Mouse (Mus musculus) hindbrain, embryonic 11.5 days (tissue): ENCODE measurements at regions not wholly inside any gene's neighbourhood (a gene's known extent, or its start where the extent isn't known, plus 50 kb on each side); places are given as distances from the start of the nearest gene placed in this dataset.

Source experiments
- ATAC-seq: fragments of 200-750 bp; cut with Nextera tagmentation; 2 replicates; pipeline ENCODE4 v1.8.0; 2017; ENCODE audit warnings: mild to moderate bottlenecking, moderate TSS enrichment, moderate library complexity; ENCODE audit not compliant: low FRiP score
- DNase-seq: peaks from one replicate; pipeline ENCODE4 v3.0.0-alpha.2; 2015; ENCODE audit warnings: low spot score
- H3K27ac ChIP-seq: fragments of 300-500 bp; sonication (generic); 2 replicates; pipeline ENCODE4 v1.5.1; 2014; ENCODE audit warnings: mild to moderate bottlenecking, low read depth, low read length
- H3K27me3 ChIP-seq: fragments of 300-500 bp; sonication (generic); 2 replicates; pipeline ENCODE4 v1.6.1; 2014; ENCODE audit warnings: mild to moderate bottlenecking, low read length, moderate library complexity, mixed read lengths; ENCODE audit not compliant: control insufficient read depth, insufficient read depth
- H3K36me3 ChIP-seq: fragments of 300-500 bp; sonication (generic); 2 replicates; pipeline ENCODE4 v1.6.1; 2014; ENCODE audit warnings: mild to moderate bottlenecking, low read length, moderate library complexity, mixed read lengths; ENCODE audit not compliant: control insufficient read depth, insufficient read depth
- H3K4me1 ChIP-seq: fragments of 300-500 bp; sonication (generic); replicated peaks from 2 replicates; pipeline ENCODE4 v1.6.1; 2014; ENCODE audit warnings: low read length, mixed read lengths; ENCODE audit not compliant: control insufficient read depth, insufficient read depth
- H3K4me2 ChIP-seq: fragments of 300-500 bp; sonication (generic); replicated peaks from 2 replicates; pipeline ENCODE4 v1.6.1; 2014; ENCODE audit warnings: mild to moderate bottlenecking, low read depth, low read length
- H3K4me3 ChIP-seq: fragments of 300-500 bp; sonication (generic); 2 replicates; pipeline ENCODE4 v1.5.1; 2014; ENCODE audit warnings: low read depth, low read length
- H3K9ac ChIP-seq: fragments of 300-500 bp; sonication (generic); 2 replicates; pipeline ENCODE4 v1.6.1; 2014; ENCODE audit warnings: low read depth, low read length
- H3K9me3 ChIP-seq: fragments of 300-500 bp; sonication (generic); 2 replicates; pipeline ENCODE4 v1.6.1; 2016; ENCODE audit warnings: low read length; ENCODE audit not compliant: control insufficient read depth
- WGBS: fragments of 180-500 bp; shearing (Covaris S2); extraction: QIAGEN DNeasy Blood & Tissue Kit; methylation state at CpG from one replicate; pipeline ENCODE4 v1.1.7; 2014; 5-methylcytosine and 5-hydroxymethylcytosine counted together

- DNase-seq (no peak), ATAC-seq (no peak)
- no peaks in the 10 kb centered on the region for H3K27me3 ChIP-seq
- H3K4me2 ChIP-seq, result no peak overlapping the region
- H3K36me3 ChIP-seq, result no peaks in the 10 kb centered on the region
- no peak overlapping the region for H3K4me3 ChIP-seq
- H3K9me3 ChIP-seq, result no peaks in the 10 kb centered on the region
- no peaks in the 10 kb centered on the region for H3K4me1 ChIP-seq
- WGBS, result 77% methylated on average over 3 of the region's 3 CpGs
- no peak overlapping the region for H3K27ac ChIP-seq
- H3K9ac ChIP-seq, result no peak overlapping the region
These were observed 398.3 kb downstream of the Gm4340 start for GRCm38 (mm10) chr10:104592009-104592603.

GRCm38 (mm10) chr10:104595920-104596319 lies 402.1 kb downstream of the Gm4340 start:
- DNase-seq (no peak), ATAC-seq (no peak)
- Histone ChIP-seq H3K27me3 (no peaks in the 10 kb centered on the region), H3K36me3 (no peaks in the 10 kb centered on the region), H3K4me1 (no peaks in the 10 kb centered on the region), H3K27ac (no peak overlapping the region), H3K9ac (no peak overlapping the region), H3K4me3 (no peak overlapping the region), H3K9me3 (no peaks in the 10 kb centered on the region), H3K4me2 (no peak overlapping the region)
- WGBS, result 94% methylated on average over 5 of the region's 5 CpGs

DNA sequence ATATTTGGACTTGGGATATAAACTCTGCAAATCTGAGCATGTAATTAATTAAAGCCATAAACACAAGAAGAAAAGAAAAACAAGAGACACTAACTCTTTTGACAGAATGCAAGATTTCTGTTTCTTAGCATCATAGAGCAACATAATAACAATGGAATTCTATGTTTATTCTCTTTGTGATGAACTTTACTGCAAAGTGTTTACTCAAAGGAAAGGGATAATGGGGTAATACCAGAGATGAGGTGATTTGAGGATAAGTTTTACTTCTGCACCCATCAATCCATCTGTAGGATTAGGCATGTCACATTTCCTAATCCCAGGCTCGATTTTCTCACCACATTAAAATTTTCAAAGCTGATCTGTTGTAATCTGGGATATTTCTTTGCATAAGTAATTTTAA lies 433.8 kb downstream of the Gm4340 start:
- Histone ChIP-seq H3K9ac (no peak overlapping the region), H3K4me1 (no peaks in the 10 kb centered on the region), H3K36me3 (no peaks in the 10 kb centered on the region), H3K4me3 (no peak overlapping the region), H3K9me3 (no peaks in the 10 kb centered on the region), H3K27ac (no peak overlapping the region), H3K27me3 (no peaks in the 10 kb centered on the region), H3K4me2 (no peak overlapping the region)
- DNase-seq (no peak), ATAC-seq (no peak)
- WGBS, result 63% methylated on average over 1 of the region's 1 CpGs

DNA sequence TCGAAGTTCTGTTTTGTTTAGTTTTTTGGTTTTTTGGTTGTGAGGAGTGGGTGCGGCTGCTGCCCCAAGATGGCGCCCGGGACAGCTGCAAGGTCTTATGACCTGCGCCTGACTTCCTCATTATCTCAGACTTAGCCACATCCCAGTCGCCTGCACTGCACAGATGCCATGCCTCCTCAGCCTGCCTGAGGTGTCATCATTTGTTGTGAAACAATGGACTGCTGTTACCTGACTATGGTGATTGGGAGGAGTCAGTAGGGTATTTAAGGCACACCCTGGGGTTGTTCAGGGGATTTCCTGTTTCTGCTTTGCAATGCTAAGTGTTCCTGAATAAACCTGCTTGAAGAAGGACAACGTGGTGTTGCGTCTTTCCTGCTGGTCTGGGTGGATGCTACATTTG lies 457.2 kb downstream of the Gm4340 start:
- Histone ChIP-seq H3K4me2 (no peak overlapping the region), H3K27ac (no peak overlapping the region), H3K9ac (no peak overlapping the region), H3K9me3 (no peaks in the 10 kb centered on the region), H3K27me3 (no peaks in the 10 kb centered on the region), H3K4me3 (no peak overlapping the region), H3K36me3 (no peaks in the 10 kb centered on the region), H3K4me1 (no peaks in the 10 kb centered on the region)
- ATAC-seq (no peak), DNase-seq (no peak)
- WGBS, result 86% methylated on average over 8 of the region's 8 CpGs

- peak; percentile 27 for DNase-seq
- H3K4me1 ChIP-seq, result no peaks in the 10 kb centered on the region
- H3K9ac ChIP-seq, result no peak overlapping the region
- H3K4me3 ChIP-seq, result no peak overlapping the region
- peak; percentile 48; the same call in 1 of the 2 replicates for ATAC-seq
- 66% methylated on average over 7 of the region's 7 CpGs for WGBS
- H3K27ac ChIP-seq, result no peak overlapping the region
- no peak overlapping the region for H3K4me2 ChIP-seq
- H3K36me3 ChIP-seq, result no peaks in the 10 kb centered on the region
- H3K27me3 ChIP-seq, result no peaks in the 10 kb centered on the region
- H3K9me3 ChIP-seq, result no peaks in the 10 kb centered on the region
These were observed 466.5 kb downstream of the Gm4340 start for GRCm38 (mm10) chr10:104660298-104660697.

- Histone ChIP-seq H3K36me3 (no peaks in the 10 kb centered on the region), H3K4me3 (no peak overlapping the region), H3K27me3 (no peaks in the 10 kb centered on the region), H3K27ac (no peak overlapping the region), H3K4me1 (no peaks in the 10 kb centered on the region), H3K9ac (no peak overlapping the region), H3K9me3 (no peaks in the 10 kb centered on the region), H3K4me2 (no peak overlapping the region)
- ATAC-seq (0 out of 2 replicates have a peak, but pooled peaks have one; percentile 31), DNase-seq (peak; percentile 56)
- 51% methylated on average over 7 of the region's 7 CpGs for WGBS
These were observed 467.8 kb downstream of the Gm4340 start for GRCm38 (mm10) chr10:104661672-104662071.

DNA sequence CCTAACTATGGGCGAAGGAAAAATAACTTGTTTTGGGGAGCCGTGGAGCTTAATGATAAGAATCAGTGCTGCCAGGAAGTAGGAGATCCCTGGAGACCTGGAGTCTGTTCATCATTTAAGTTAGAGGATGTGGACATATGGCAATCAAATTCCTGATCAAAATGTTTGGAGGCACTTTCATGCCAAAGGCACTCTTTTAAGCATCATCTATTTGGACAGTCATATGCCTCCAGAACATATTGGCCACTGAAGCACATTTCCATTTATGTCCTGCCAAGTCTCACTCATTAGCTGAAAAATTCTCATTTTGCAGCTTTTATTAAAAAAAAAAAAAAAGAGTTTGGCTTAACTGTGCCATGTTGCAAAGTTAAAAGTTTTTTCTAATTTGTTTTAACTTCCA lies 474.4 kb downstream of the Gm4340 start:
- no peaks in the 10 kb centered on the region for H3K9me3 ChIP-seq
- H3K4me3 ChIP-seq, result no peak overlapping the region
- ATAC-seq (no peak), DNase-seq (no peak)
- WGBS, result 84% methylated on average over 2 of the region's 2 CpGs
- no peak overlapping the region for H3K27ac ChIP-seq
- H3K4me2 ChIP-seq, result no peak overlapping the region
- H3K4me1 ChIP-seq, result no peaks in the 10 kb centered on the region
- no peaks in the 10 kb centered on the region for H3K36me3 ChIP-seq
- no peak overlapping the region for H3K9ac ChIP-seq
- H3K27me3 ChIP-seq, result no peaks in the 10 kb centered on the region

DNA sequence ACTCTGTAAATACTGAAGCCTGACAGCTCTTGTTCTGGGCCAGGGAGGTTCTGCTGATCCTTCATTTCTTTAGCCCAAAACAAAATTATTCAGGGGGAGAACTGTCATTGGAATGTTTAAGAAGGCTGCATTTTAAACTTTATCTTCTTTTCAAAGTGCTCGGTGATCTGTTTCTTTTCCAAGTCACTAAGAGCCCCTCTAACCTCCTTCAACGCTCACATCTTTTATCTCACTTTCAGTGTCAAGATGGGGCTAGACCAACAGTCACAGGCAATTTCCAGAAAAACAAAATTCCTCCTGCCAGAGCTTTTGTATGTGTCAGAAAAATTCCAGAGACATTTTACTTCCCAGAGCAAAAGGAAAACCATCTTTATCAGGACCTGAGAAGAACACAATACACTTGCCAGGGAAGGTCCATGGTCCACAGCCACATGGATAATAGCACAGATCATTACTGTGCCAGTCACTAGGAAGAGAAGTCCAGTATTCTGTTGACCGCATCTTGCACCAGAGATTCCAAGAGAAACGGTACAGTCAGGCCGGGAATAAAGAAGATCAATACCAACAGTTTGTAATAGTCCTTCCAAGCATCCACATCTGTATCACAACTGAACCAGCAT lies 491.0 kb downstream of the Gm4340 start:
- H3K9me3 ChIP-seq, result no peaks in the 10 kb centered on the region
- DNase-seq (no peak), ATAC-seq (no peak)
- H3K9ac ChIP-seq, result no peak overlapping the region
- WGBS, result 86% methylated on average over 5 of the region's 5 CpGs
- no peaks in the 10 kb centered on the region for H3K27me3 ChIP-seq
- H3K36me3 ChIP-seq, result no peaks in the 10 kb centered on the region
- no peaks in the 10 kb centered on the region for H3K4me1 ChIP-seq
- H3K4me2 ChIP-seq, result no peak overlapping the region
- no peak overlapping the region for H3K27ac ChIP-seq
- H3K4me3 ChIP-seq, result no peak overlapping the region

DNA sequence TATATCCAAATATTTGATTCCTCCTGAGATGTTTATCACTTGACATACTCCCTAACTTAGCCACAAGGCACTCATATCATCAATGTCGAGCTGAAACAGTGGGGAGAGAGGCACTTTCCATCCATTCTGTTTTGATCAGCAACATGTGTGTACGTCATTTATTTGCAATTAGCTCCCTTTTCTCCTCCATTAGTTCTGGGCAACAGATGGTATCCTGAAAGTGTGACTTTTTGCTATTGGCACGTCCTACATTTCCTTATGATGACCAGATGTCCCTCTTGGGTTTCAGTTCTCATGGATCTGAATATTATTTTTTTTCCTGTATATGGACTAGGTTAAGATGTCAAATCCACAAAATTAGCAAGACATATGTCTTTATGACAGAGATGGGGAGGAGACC lies 492.0 kb downstream of the Gm4340 start:
- no peak for DNase-seq
- no peak overlapping the region for H3K4me2 ChIP-seq
- ATAC-seq, result no peak
- H3K27ac ChIP-seq, result no peak overlapping the region
- no peaks in the 10 kb centered on the region for H3K36me3 ChIP-seq
- 66% methylated on average over 3 of the region's 3 CpGs for WGBS
- H3K9ac ChIP-seq, result no peak overlapping the region
- H3K4me1 ChIP-seq, result no peaks in the 10 kb centered on the region
- H3K4me3 ChIP-seq, result no peak overlapping the region
- H3K27me3 ChIP-seq, result no peaks in the 10 kb centered on the region
- no peaks in the 10 kb centered on the region for H3K9me3 ChIP-seq
